Mouse (Mus musculus) ovary, postnatal 14 days (tissue): ENCODE data around the gene Smco2.

ENCODE experiments used
- DNase-seq: peaks from one replicate; pipeline ENCODE4 v3.0.0; 2022; ENCODE audit warnings: low spot score

The Smco2 gene

GRCm38 (mm10) chr6:146901929-146902328 is 52.0 kb downstream of the Smco2 start:
- no peak for DNase-seq

- no peak for DNase-seq
Observed at GRCm38 (mm10) chr6:146903632-146904031, 53.7 kb downstream of the Smco2 start.

GRCm38 (mm10) chr6:146904707-146905106 is 54.8 kb downstream of the Smco2 start:
- no peak for DNase-seq

GRCm38 (mm10) chr6:146906000-146906786 is 56.3 kb downstream of the Smco2 start:
- no peak for DNase-seq

- no peak for DNase-seq
Observed at GRCm38 (mm10) chr6:146907061-146907794, 57.3 kb downstream of the Smco2 start.

GRCm38 (mm10) chr6:146907795-146908190 is 57.9 kb downstream of the Smco2 start:
- DNase-seq = no peak

- no peak for DNase-seq
Observed at GRCm38 (mm10) chr6:146908801-146909200, 58.9 kb downstream of the Smco2 start.

GRCm38 (mm10) chr6:146909725-146910489 is 60.0 kb downstream of the Smco2 start:
- DNase-seq = no peak

GRCm38 (mm10) chr6:146910801-146911200 is 60.9 kb downstream of the Smco2 start:
- no peak for DNase-seq

- DNase-seq = no peak
Observed at GRCm38 (mm10) chr6:146912835-146913488, 63.1 kb downstream of the Smco2 start.

GRCm38 (mm10) chr6:146913489-146914198 is 63.7 kb downstream of the Smco2 start:
- no peak for DNase-seq

GRCm38 (mm10) chr6:146915808-146916207 is 65.9 kb downstream of the Smco2 start:
- DNase-seq = no peak

GRCm38 (mm10) chr6:146917396-146917795 is 67.5 kb downstream of the Smco2 start:
- DNase-seq = no peak

GRCm38 (mm10) chr6:146918341-146918740 is 68.4 kb downstream of the Smco2 start:
- no peak for DNase-seq
